Mouse (Mus musculus) liver, embryonic 14.5 days (tissue): ENCODE measurements around the gene Kif1bp.
A peak's percentile ranks its signal among the peaks of the same experiment; 100 is the strongest.

ENCODE experiments used
- CTCF ChIP-seq: IDR thresholded peaks from 2 replicates; pipeline ENCODE4 v1.5.1; 2016; ENCODE audit warnings: antibody characterized with exemption, low read depth, control low read depth
- EP300 ChIP-seq: IDR thresholded peaks from 2 replicates; pipeline ENCODE4 v1.6.1; 2016; ENCODE audit warnings: antibody characterized with exemption, low read depth

GRCm38 (mm10) chr10:62520911-62521310 lies 57.3 kb downstream of the Kif1bp start:
- peak; percentile 72 for TF ChIP-seq EP300
- no peak for TF ChIP-seq CTCF
